Mouse (Mus musculus) kidney, adult 18-20 months (tissue): ENCODE results near the gene Snupn.

Experiments used
- DNase-seq: peaks from one replicate; pipeline ENCODE4 v3.0.0; 2021

The Snupn gene

GRCm38 (mm10) chr9:57013756-57014155 is 63.1 kb downstream of the Snupn start:
- no peak for DNase-seq

- peak; percentile 39 for DNase-seq
Observed at GRCm38 (mm10) chr9:57014766-57015165, 64.1 kb downstream of the Snupn start.

- no peak for DNase-seq
Observed at GRCm38 (mm10) chr9:57017631-57018030, 67.0 kb downstream of the Snupn start.

GRCm38 (mm10) chr9:57031756-57032155 is 81.1 kb downstream of the Snupn start:
- DNase-seq, result no peak
